Mouse (Mus musculus): Measurements from ENCODE around the gene Sgsm2.
A peak's percentile ranks its signal among the peaks of the same experiment; 100 is the strongest.

The Sgsm2 gene

GRCm38 (mm10) chr11:74842045-74842444 is 54.8 kb downstream of the Sgsm2 start:
- DNase-seq (ENCODE audit: low read depth, low spot score), result no peak

- no peak for DNase-seq (ENCODE audit: low read depth, low spot score)
These were observed 55.5 kb downstream of the Sgsm2 start for GRCm38 (mm10) chr11:74841366-74841765.

GRCm38 (mm10) chr11:74840739-74841138 is 56.1 kb downstream of the Sgsm2 start:
- DNase-seq (ENCODE audit: low read depth, low spot score), result no peak

- DNase-seq (ENCODE audit: low read depth, low spot score), result no peak
These were observed 56.8 kb downstream of the Sgsm2 start for GRCm38 (mm10) chr11:74839860-74840715.

GRCm38 (mm10) chr11:74838971-74839370 is 57.9 kb downstream of the Sgsm2 start:
- DNase-seq (ENCODE audit: low read depth, low spot score), result peak; percentile 90

GRCm38 (mm10) chr11:74838441-74838840 is 58.4 kb downstream of the Sgsm2 start:
- DNase-seq (ENCODE audit: low read depth, low spot score), result peak; percentile 99

- DNase-seq (ENCODE audit: low read depth, low spot score), result peak; percentile 99
These were observed 59.0 kb downstream of the Sgsm2 start for GRCm38 (mm10) chr11:74837694-74838431.

GRCm38 (mm10) chr11:74837056-74837693 is 59.7 kb downstream of the Sgsm2 start:
- DNase-seq (ENCODE audit: low read depth, low spot score), result no peak

GRCm38 (mm10) chr11:74836225-74837055 is 60.4 kb downstream of the Sgsm2 start:
- no peak for DNase-seq (ENCODE audit: low read depth, low spot score)

- DNase-seq (ENCODE audit: low read depth, low spot score), result no peak
These were observed 61.2 kb downstream of the Sgsm2 start for GRCm38 (mm10) chr11:74835593-74836224.

- DNase-seq (ENCODE audit: low read depth, low spot score), result peak; percentile 33
These were observed 62.1 kb downstream of the Sgsm2 start for GRCm38 (mm10) chr11:74834650-74835277.

- no peak for DNase-seq (ENCODE audit: low read depth, low spot score)
These were observed 62.6 kb downstream of the Sgsm2 start for GRCm38 (mm10) chr11:74834359-74834638.

GRCm38 (mm10) chr11:74833536-74834358 is 63.1 kb downstream of the Sgsm2 start:
- peak; percentile 46 for DNase-seq (ENCODE audit: low read depth, low spot score)

- peak; percentile 89 for DNase-seq (ENCODE audit: low read depth, low spot score)
These were observed 64.2 kb downstream of the Sgsm2 start for GRCm38 (mm10) chr11:74832503-74833143.

- DNase-seq (ENCODE audit: low read depth, low spot score), result peak; percentile 97
These were observed 65.0 kb downstream of the Sgsm2 start for GRCm38 (mm10) chr11:74831606-74832451.

GRCm38 (mm10) chr11:74831191-74831605 is 65.7 kb downstream of the Sgsm2 start:
- DNase-seq (ENCODE audit: low read depth, low spot score), result peak; percentile 77

- DNase-seq (ENCODE audit: low read depth, low spot score), result peak; percentile 98
These were observed 66.4 kb downstream of the Sgsm2 start, which contains the start of gene Mnt for GRCm38 (mm10) chr11:74830256-74831161. Gene Mnt, plus strand, starts transcription at chr11:74830920.
